Mouse (Mus musculus) ovary, postnatal 36 days (tissue): ENCODE data around the gene Carm1.
"Not testable (repeated sequence)": the region's sequence is repeated elsewhere in the genome, so short reads cannot be mapped to it uniquely, and the experiment has no call there.

Experiments
- DNase-seq: peaks from one replicate; pipeline ENCODE4 v3.0.0; 2022; ENCODE audit warnings: low spot score, mixed read lengths

Gene Carm1

GRCm38 (mm10) chr9:21546789-21547074, at the start of gene Carm1:
Carm1 (plus strand) TSS chr9:21546894.
- no peak for DNase-seq

- no peak for DNase-seq
Observed at GRCm38 (mm10) chr9:21497050-21497542, 49.6 kb upstream of the Carm1 start.

GRCm38 (mm10) chr9:21497664-21498063, 49.0 kb upstream of the Carm1 start:
- no peak for DNase-seq

GRCm38 (mm10) chr9:21498284-21498902, 48.3 kb upstream of the Carm1 start:
- DNase-seq, result no peak

- no peak for DNase-seq
Observed at GRCm38 (mm10) chr9:21503352-21503751, 43.3 kb upstream of the Carm1 start.

GRCm38 (mm10) chr9:21505767-21506166, 40.9 kb upstream of the Carm1 start:
- DNase-seq, result no peak

GRCm38 (mm10) chr9:21507753-21508430, 38.8 kb upstream of the Carm1 start:
- DNase-seq, result no peak

- no peak for DNase-seq
Observed at GRCm38 (mm10) chr9:21508871-21509404, 37.8 kb upstream of the Carm1 start.

GRCm38 (mm10) chr9:21509772-21510688, 36.7 kb upstream of the Carm1 start, which contains the start of gene Tmed1:
Tmed1 (minus strand) TSS chr9:21510252.
- DNase-seq, result peak; percentile 93

- DNase-seq, result no peak
Observed at GRCm38 (mm10) chr9:21510689-21511015, 36.0 kb upstream of the Carm1 start.

GRCm38 (mm10) chr9:21511052-21511451, 35.6 kb upstream of the Carm1 start:
- DNase-seq, result no peak

- no peak for DNase-seq
Observed at GRCm38 (mm10) chr9:21513466-21513865, 33.2 kb upstream of the Carm1 start.

GRCm38 (mm10) chr9:21517947-21518495, 28.7 kb upstream of the Carm1 start:
- DNase-seq, result no peak

GRCm38 (mm10) chr9:21518690-21519089, 28.0 kb upstream of the Carm1 start:
- not testable (repeated sequence) for DNase-seq

- DNase-seq, result no peak
Observed at GRCm38 (mm10) chr9:21525142-21525936, 21.4 kb upstream of the Carm1 start.

- DNase-seq, result peak; percentile 41
Observed at GRCm38 (mm10) chr9:21525937-21526633, 20.6 kb upstream of the Carm1 start, which contains the start of gene AB124611. AB124611 (plus strand) TSS chr9:21526176.

GRCm38 (mm10) chr9:21526634-21526944, 20.1 kb upstream of the Carm1 start:
- no peak for DNase-seq

- no peak for DNase-seq
Observed at GRCm38 (mm10) chr9:21527100-21527801, 19.4 kb upstream of the Carm1 start.

GRCm38 (mm10) chr9:21527917-21528324, 18.8 kb upstream of the Carm1 start:
- no peak for DNase-seq

GRCm38 (mm10) chr9:21536501-21536900, 10.2 kb upstream of the Carm1 start:
- DNase-seq, result no peak
